Mouse (Mus musculus) ovary, postnatal 36 days (tissue): ENCODE data around the gene Ccdc115.
"Not testable (repeated sequence)": the region's sequence is repeated elsewhere in the genome, so short reads cannot be mapped to it uniquely, and the experiment has no call there.

Experiments
- DNase-seq: peaks from one replicate; pipeline ENCODE4 v3.0.0; 2022; ENCODE audit warnings: low spot score, mixed read lengths

The Ccdc115 gene

DNA sequence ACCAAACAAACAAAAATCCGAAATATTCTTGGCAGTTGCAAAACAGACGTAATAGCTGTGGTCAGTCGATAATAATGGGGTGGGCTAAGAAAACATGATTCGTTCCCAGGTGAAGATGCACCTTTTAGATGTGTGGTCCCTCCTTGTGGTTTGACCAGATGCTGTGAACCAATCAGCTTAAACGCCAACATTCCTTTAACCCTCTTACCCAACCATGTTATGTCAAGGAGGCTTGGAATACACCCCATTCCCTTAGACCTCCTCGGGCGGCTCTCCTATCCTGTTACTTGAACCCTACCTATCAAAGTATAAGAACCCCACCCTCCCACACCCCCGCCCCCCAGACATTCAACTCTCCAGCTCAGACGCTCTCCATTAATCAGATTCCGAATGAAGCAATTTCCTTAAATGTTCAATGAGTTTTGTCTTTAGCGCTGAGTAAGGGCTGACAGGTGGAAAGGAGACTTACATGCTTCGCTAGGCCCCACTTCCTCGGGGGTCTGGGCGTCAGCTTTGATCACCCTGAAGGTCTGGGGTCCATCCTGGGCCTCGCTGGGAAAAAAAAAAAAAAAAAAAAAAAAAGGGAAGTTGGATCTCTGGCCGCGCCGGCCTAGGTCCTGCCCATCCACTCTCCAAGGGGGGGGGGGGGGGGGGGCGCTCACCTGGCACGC lies 956 bp downstream of the Ccdc115 start:
- no peak for DNase-seq

DNA sequence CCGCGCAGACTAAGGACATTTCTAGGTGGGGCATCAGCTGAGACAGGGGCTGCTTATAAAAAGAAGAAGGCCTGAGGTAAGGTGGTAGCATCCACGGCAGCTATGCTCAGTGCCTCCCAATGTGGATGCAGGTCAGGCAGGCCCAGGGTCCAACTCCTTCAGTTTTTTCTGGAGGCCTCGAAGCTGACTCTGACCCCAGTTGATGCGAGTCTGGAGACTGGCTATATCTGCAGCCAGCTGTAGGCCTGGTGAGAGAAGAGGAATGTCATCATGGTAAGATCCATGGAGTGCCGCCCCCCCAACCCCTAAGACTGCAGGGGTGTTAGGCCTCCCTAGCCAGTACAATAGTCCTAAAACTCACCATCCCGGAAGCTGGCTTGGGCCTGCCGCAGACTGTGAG lies 2.1 kb downstream of the Ccdc115 start:
- not testable (repeated sequence) for DNase-seq

- no peak for DNase-seq
These were observed 3.1 kb downstream of the Ccdc115 start for GRCm38 (mm10) chr1:34436374-34436773.

GRCm38 (mm10) chr1:34435371-34436120 lies 3.9 kb downstream of the Ccdc115 start:
- DNase-seq, result no peak

DNA sequence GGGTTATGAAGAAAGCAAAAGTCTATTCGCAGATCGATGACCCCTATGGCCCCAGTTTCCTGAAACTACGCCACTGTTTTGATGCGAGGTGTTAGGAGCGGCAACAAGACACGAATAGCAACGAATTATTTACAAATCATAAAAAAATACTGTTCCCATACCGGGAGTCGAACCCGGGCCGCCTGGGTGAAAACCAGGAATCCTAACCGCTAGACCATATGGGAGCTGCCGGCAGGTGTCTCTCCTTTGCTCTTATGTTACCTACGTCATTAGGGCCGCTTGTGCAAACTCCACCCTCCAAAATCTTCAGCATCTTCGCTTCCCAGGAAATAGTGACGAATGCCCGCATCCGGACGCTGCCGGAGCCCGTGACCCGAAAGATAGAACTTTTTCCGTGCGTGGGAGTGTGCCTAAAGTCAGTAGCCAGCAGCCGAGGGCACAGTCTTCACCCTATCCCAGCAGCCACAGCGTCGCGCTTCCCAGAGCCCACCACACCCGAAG lies 4.8 kb downstream of the Ccdc115 start:
- DNase-seq, result peak; percentile 83

DNA sequence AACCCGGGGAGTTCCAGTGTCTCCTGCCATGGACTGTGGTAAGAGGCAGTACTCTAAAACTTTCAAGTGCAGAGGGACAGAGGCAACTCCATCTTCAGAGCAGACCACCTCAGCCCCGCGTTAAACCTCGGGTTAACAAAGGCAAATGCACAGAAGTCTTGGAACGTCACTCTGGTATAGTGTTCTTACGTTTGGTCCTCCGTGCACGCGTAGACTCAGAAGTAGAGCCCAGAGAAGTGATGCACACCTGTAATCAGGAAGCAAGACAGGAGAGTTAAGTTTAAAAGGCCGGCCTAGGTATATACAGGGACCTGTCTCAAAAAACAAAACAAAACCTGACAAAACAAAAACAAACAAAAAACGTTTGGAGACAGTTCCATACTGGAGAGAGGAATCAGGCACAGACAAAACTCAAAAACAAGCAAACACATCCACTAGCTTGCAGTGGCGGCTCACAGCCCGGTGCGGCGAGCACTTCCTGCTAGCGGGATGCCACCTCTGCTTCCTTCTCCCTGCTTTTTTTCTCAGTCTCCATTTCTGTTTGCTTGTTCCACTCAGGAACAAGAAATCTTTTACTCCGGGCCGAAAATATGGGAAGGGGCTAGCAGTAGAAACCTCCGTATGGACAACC lies 5.5 kb downstream of the Ccdc115 start:
- no peak for DNase-seq

DNA sequence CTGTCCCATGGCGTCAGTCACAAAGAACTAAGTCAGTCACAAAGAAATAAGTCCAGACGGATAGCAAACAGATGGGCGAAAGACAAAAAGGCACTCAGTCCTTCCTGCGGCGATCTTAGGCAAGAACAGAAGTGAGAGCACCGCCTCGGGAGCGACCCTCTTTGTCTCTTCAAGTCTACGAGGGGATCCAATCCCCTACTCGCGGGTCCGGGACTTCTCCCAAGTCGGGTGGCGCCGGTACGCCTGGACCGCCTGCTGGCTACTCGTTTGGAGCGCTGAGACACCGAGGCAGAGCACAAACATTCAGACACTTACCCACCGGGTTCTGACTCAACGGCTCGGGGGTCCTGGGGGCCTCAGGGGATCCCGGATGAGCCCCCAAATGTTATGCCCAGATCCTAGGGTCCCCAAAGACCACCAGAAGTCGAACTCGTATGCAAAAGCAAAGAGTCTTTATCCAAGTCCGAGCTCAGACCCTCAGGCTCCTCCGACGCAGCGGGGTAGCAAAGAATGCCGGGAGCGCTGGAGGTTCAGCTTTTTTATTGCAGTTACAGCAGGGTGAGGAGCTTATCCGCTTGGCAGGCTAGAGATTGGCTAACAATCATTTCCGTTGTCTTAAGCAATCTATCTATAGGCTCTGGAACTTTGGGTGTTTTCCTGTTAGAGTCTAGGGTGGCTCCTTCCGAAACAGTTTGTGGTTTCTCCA lies 6.5 kb downstream of the Ccdc115 start:
- DNase-seq, result peak; percentile 25

- DNase-seq, result peak; percentile 50
These were observed 7.1 kb downstream of the Ccdc115 start for GRCm38 (mm10) chr1:34432411-34432775.

GRCm38 (mm10) chr1:34431431-34431830 lies 8.0 kb downstream of the Ccdc115 start:
- DNase-seq, result no peak

- DNase-seq, result no peak
These were observed 8.5 kb downstream of the Ccdc115 start for GRCm38 (mm10) chr1:34430981-34431380.

GRCm38 (mm10) chr1:34429281-34429680 lies 10.2 kb downstream of the Ccdc115 start:
- no peak for DNase-seq

DNA sequence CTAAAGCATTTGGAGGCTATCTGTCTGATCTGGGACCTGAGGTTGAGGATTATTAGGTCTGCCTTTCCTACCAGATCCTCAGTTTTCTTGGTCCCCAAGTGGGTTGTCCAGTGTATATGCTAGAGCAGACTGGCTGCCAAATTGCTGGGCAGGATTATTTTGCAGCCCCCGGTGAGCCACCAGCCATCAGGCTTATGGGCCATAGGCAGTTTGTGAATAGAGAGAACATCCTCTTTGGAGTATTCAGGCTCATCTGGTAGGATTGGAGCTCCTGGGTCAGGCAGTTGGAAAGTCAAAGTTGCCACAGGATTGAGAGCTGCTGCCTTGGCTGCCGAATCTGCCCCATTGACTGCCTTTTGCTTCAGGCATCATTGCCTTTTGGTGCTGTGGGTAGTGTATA lies 11.0 kb downstream of the Ccdc115 start:
- DNase-seq, result no peak

GRCm38 (mm10) chr1:34399182-34399953 lies 40.1 kb downstream of the Ccdc115 start:
- DNase-seq, result no peak

- no peak for DNase-seq
These were observed 43.2 kb downstream of the Ccdc115 start for GRCm38 (mm10) chr1:34396321-34396720.

- DNase-seq, result no peak
These were observed 50.1 kb downstream of the Ccdc115 start for GRCm38 (mm10) chr1:34389234-34389891.

- no peak for DNase-seq
These were observed 50.6 kb downstream of the Ccdc115 start for GRCm38 (mm10) chr1:34388849-34389233.

GRCm38 (mm10) chr1:34387346-34388327 lies 51.8 kb downstream of the Ccdc115 start:
- DNase-seq, result no peak
